13 mouse cellular contexts compared by ENCODE assay signal in the genomic region with DNA sequence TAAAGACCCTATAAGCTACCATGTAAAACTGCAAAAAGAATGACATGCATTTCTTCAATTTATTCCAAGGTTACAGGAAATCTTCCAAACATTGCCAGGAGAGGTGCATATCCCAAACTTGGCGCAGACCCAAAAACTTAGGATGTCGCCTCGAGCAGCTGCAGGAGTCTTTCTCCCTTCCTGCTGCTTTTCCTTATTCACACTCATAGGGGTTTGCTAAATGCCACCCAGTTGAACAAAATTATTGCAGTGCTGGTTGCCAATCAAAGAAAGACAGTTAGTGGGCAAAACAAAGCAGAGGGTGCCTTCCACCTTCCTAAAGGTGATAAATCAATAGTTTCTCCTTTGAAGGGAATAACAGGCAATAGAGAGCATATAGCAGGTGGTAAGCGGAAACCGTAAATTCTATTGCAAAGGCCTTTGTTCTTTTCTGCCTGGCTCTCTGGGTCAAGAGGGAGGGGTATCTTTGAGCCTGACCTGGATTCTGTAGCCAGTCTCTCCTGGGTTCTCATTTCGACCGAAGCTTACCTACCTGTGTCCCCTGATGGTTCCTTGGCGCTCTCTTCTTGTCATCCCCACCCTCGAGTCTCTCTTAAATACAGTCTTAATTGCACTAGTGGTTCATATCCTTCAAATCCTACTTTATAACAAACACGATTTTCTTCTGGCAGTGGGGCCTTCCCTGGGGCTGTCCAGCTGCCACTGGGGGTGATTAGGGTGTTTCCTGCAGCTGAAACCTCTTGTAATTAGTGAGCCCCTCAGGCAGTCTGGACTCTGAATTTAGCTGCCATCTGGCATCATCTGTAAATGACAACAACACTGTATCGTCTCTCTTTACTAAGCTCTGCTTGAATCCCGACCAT.
DNase-seq lines count a peak whose midpoint lies in the region; ATAC-seq and TF ChIP-seq lines count a peak whose summit lies in the region.
"Had no signal": no experiment of that assay in that cellular context is flagged by ENCODE, and none has a peak within 500 bp of the region (broad histone marks: within the 10 kb centered on the region; RNA-seq: fewer than 3 reads in every experiment).

No protein-coding gene starts in this region.

- peak; percentile 16 to 23 for DNase-seq in right cerebral cortex, postnatal 10 days (ENCODE audit: low spot score in 2 of 2)
- DNase-seq in right cerebral cortex, adult 2 months (ENCODE audit: low spot score in 2 of 2) = no peak
- peak; percentile 35 for DNase-seq in forebrain, postnatal 0 days
- peak; percentile 51 for DNase-seq in limb, embryonic 11.5 days (ENCODE audit: low spot score)
- DNase-seq in retina, postnatal 1 day = peak; percentile 91
- no peak for DNase-seq in adrenal gland, postnatal 36 days
- DNase-seq: gastrocnemius, postnatal 36 days; heart, postnatal 14 days; right cerebral cortex, adult 18-20 months; thymus, adult 18-20 months had no signal

- no peak overlapping the region for H3K4me3 ChIP-seq in forebrain, postnatal 0 days (ENCODE audit: low read depth, low read length)
- no peak overlapping the region for H3K4me3 ChIP-seq in limb, embryonic 11.5 days (ENCODE audit: low read depth, low read length)
- H3K4me3 ChIP-seq: embryonic facial prominence, embryonic 12.5 days had no signal

- H3K4me1 ChIP-seq in forebrain, postnatal 0 days (ENCODE audit: insufficient read depth) = no peaks in the 10 kb centered on the region
- H3K4me1 ChIP-seq in limb, embryonic 11.5 days (ENCODE audit: control insufficient read depth, insufficient read depth, low read length) = peaks cover 10% of the 10 kb centered on the region

- H3K27me3 ChIP-seq in forebrain, postnatal 0 days (ENCODE audit: insufficient read depth, low read length) = no peaks in the 10 kb centered on the region
- no peaks in the 10 kb centered on the region for H3K27me3 ChIP-seq in limb, embryonic 11.5 days (ENCODE audit: control insufficient read depth, insufficient read depth, low read length)
- H3K27me3 ChIP-seq: embryonic facial prominence, embryonic 12.5 days had no signal

- ATAC-seq in forebrain, postnatal 0 days = peak; percentile 60
- no peak for ATAC-seq in limb, embryonic 11.5 days (ENCODE audit: insufficient number of reproducible peaks, low FRiP score, low TSS enrichment, low read depth)
- no peak for ATAC-seq in CD4-positive, CD25-positive, alpha-beta regulatory T cell, adult 4 months
- ATAC-seq: activated CD4-positive, CD25-positive, alpha-beta regulatory T cell, adult 4 months had no signal

- H3K4me2 ChIP-seq in forebrain, postnatal 0 days (ENCODE audit: low read depth) = no peak overlapping the region
- no peak overlapping the region for H3K4me2 ChIP-seq in limb, embryonic 11.5 days (ENCODE audit: low read depth, severe bottlenecking)
- H3K4me2 ChIP-seq: embryonic facial prominence, embryonic 12.5 days had no signal

- WGBS in forebrain, postnatal 0 days = 40% methylated on average over 12 of the region's 12 CpGs
- 34% methylated on average over 12 of the region's 12 CpGs for WGBS in limb, embryonic 11.5 days

- H3K9me3 ChIP-seq in forebrain, postnatal 0 days (ENCODE audit: low read length) = no peaks in the 10 kb centered on the region
- no peaks in the 10 kb centered on the region for H3K9me3 ChIP-seq in limb, embryonic 11.5 days (ENCODE audit: control insufficient read depth, low read length)
- H3K9me3 ChIP-seq: embryonic facial prominence, embryonic 12.5 days had no signal

- no peak overlapping the region for H3K9ac ChIP-seq in forebrain, postnatal 0 days
- H3K9ac ChIP-seq in limb, embryonic 11.5 days (ENCODE audit: low read length) = no peak overlapping the region
- H3K9ac ChIP-seq: embryonic facial prominence, embryonic 12.5 days had no signal

- H3K27ac ChIP-seq in forebrain, postnatal 0 days (ENCODE audit: low read depth, low read length) = no peak overlapping the region
- no peak overlapping the region; the same call in 1 of the 2 replicates for H3K27ac ChIP-seq in limb, embryonic 11.5 days (replicated peaks; ENCODE audit: low read depth, low read length)
- H3K27ac ChIP-seq: embryonic facial prominence, embryonic 12.5 days had no signal

- no peaks in the 10 kb centered on the region for H3K36me3 ChIP-seq in forebrain, postnatal 0 days (ENCODE audit: insufficient read depth)
- H3K36me3 ChIP-seq in limb, embryonic 11.5 days (ENCODE audit: control insufficient read depth, insufficient read depth, low read length) = no peaks in the 10 kb centered on the region
- H3K36me3 ChIP-seq: embryonic facial prominence, embryonic 12.5 days had no signal

- TF ChIP-seq CTCF in forebrain, postnatal 0 days (IDR thresholded peaks at IDR 0.05; ENCODE audit: low read depth) = no peak

Comparison
In these comparisons a context has a peak if more than half of its experiments do, and no peak if none do; other contexts are left out.
1. DNase-seq: peak in right cerebral cortex, postnatal 10 days (2 of 2), forebrain, postnatal 0 days (single experiment), limb, embryonic 11.5 days (single experiment) and retina, postnatal 1 day (single experiment); none in right cerebral cortex, adult 2 months (0 of 2) and adrenal gland, postnatal 36 days (0 of 2).